Mouse (Mus musculus) hindlimb bud, embryonic 11.5 days (tissue): ENCODE results near the gene Ccl9.

Source experiments
- DNase-seq: peaks from one replicate; pipeline ENCODE4 v3.0.0-alpha.2; 2012; ENCODE audit warnings: low read depth, low spot score; ENCODE audit errors: extremely low spot score

Gene Ccl9

GRCm38 (mm10) chr11:83541415-83541814 is 37.0 kb downstream of the Ccl9 start:
- DNase-seq, result no peak

GRCm38 (mm10) chr11:83540931-83541330 is 37.5 kb downstream of the Ccl9 start:
- no peak for DNase-seq

GRCm38 (mm10) chr11:83538705-83539314 is 39.6 kb downstream of the Ccl9 start:
- no peak for DNase-seq

GRCm38 (mm10) chr11:83536831-83537230 is 41.6 kb downstream of the Ccl9 start:
- DNase-seq, result no peak

- no peak for DNase-seq
Measured at GRCm38 (mm10) chr11:83534609-83535423, 43.6 kb downstream of the Ccl9 start.

GRCm38 (mm10) chr11:83534143-83534542 is 44.3 kb downstream of the Ccl9 start:
- no peak for DNase-seq

- no peak for DNase-seq
Measured at GRCm38 (mm10) chr11:83533192-83533591, 45.2 kb downstream of the Ccl9 start.

GRCm38 (mm10) chr11:83530360-83530759 is 48.1 kb downstream of the Ccl9 start, which contains the start of gene Ccl5:
Gene Ccl5 (minus strand): TSS chr11:83530518.
- no peak for DNase-seq

- DNase-seq, result no peak
Measured at GRCm38 (mm10) chr11:83529024-83529423, 49.4 kb downstream of the Ccl9 start.
